Mouse (Mus musculus): ENCODE results near the gene Shpk. TPM values are rescaled to one million over a fixed set of nuclear protein-coding genes. Genes with fewer than 3 reads are reported as not detected.

Gene Shpk
- polyA plus RNA-seq, 1 experiment from 2014 or later = 2.8 TPM

DNA sequence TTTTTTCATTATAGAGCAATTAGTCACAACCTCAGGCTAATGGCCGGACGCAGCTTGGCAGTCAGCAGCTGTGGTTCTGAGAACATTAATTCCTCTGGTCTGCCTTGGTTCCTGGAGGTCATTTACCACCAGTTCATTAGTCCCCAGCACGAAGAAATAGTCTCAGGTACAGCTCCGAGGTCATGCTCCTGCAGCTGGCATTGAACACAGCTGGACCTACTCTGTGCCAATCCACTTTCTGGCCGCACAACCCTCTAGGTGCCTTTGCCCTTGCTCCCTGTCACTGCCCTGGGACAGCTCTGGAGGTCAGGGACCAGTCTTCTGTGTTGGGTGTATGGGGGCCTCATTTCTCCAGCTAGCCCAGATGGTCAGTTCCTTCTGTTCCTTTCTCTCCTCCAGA, 29.6 kb downstream of the Shpk start:
- H3K4me2 ChIP-seq = no peak overlapping the region
- no peaks in the 10 kb centered on the region for H3K9me3 ChIP-seq (replicated peaks)
- no peak overlapping the region for H3K4me3 ChIP-seq (replicated peaks)
- H3K9ac ChIP-seq = no peak overlapping the region
- H3K27ac ChIP-seq (replicated peaks) = no peak overlapping the region
- H3K36me3 ChIP-seq (replicated peaks) = no peaks in the 10 kb centered on the region
- 52% methylated on average over 5 of the region's 5 CpGs for WGBS (ENCODE audit: insufficient replicate concordance)
- H3K4me1 ChIP-seq (replicated peaks) = no peaks in the 10 kb centered on the region
- no peak for ATAC-seq (ENCODE audit: insufficient read depth)
- H3K27me3 ChIP-seq = no peaks in the 10 kb centered on the region

DNA sequence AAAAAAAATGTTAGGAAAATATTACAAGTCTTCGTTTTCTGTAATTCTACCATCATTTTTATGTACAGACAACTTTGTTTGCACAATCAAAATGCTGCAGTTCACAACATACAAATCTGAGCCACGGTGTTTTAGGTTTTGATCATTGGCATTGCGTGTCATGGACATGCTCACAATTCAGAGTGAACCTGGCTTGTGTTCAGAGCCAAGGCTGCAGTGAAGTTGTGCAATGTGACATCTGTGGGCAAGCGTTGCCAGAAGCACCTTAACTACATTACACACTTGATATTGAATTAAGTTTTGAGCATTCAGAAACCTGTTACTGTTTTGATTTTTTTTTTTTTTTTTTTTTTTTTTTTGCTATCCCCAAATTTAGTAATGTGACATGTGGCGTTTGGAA, 30.8 kb downstream of the Shpk start:
- H3K27ac ChIP-seq (replicated peaks) = no peak overlapping the region
- no peaks in the 10 kb centered on the region for H3K27me3 ChIP-seq
- 56% methylated on average over 5 of the region's 5 CpGs for WGBS (ENCODE audit: insufficient replicate concordance)
- H3K9me3 ChIP-seq (replicated peaks) = no peaks in the 10 kb centered on the region
- no peaks in the 10 kb centered on the region for H3K36me3 ChIP-seq (replicated peaks)
- H3K9ac ChIP-seq = no peak overlapping the region
- H3K4me3 ChIP-seq (replicated peaks) = no peak overlapping the region
- H3K4me1 ChIP-seq (replicated peaks) = no peaks in the 10 kb centered on the region
- H3K4me2 ChIP-seq = no peak overlapping the region
- no peak for ATAC-seq (ENCODE audit: insufficient read depth)

DNA sequence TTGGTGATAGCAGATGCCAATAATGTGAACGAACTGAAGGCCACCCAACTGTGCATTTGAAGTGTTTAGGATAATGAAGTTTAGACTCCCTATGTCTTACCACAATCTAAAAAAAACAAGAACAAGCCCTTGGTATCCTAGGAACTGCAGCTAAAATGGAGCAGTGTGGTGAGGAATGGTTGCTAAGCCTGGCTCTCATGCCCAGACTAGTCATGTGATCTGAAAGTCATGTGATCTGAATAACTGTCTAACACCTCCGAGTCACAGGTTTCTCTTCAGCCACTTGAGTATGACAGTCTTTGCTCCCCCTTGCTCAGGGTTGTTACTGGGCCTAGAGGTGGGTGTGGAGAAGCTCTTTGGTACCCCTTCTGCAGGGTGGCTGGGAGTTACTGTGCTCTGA, 33.3 kb downstream of the Shpk start:
- Histone ChIP-seq H3K4me3 (replicated peaks) (no peak overlapping the region), H3K27me3 (no peaks in the 10 kb centered on the region), H3K27ac (replicated peaks) (no peak overlapping the region), H3K9me3 (replicated peaks) (no peaks in the 10 kb centered on the region), H3K4me2 (no peak overlapping the region), H3K36me3 (replicated peaks) (no peaks in the 10 kb centered on the region), H3K4me1 (replicated peaks) (no peaks in the 10 kb centered on the region), H3K9ac (no peak overlapping the region)
- 39% methylated on average over 2 of the region's 2 CpGs for WGBS (ENCODE audit: insufficient replicate concordance)
- no peak for ATAC-seq (ENCODE audit: insufficient read depth)

DNA sequence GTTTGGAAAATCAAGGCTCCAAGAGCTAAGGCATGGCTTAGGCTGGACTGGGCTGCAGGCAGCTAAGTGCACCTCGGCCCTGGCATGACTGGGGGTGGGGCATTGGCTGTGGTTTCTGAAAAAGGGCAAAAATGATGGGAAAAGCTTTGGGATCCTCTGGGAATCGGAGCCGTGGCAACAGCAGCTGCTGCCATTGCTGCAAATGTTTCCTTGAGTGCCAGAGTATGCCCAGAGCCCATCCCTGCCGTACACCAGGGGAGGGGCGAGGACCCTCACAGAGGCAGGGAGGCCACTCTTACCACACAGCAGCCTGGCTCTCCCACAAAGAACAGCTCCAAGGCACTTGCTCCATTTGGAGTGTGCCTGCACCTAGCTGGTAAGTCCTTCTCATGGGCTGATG, 34.7 kb downstream of the Shpk start, which contains the start of gene Trpv1:
TSS of gene Trpv1 (plus strand) at position 301 of the 400 bp plus-strand sequence.
- WGBS (ENCODE audit: insufficient replicate concordance) = 51% methylated on average over 5 of the region's 5 CpGs
- Histone ChIP-seq H3K27me3 (no peaks in the 10 kb centered on the region), H3K4me1 (replicated peaks) (no peaks in the 10 kb centered on the region), H3K4me2 (no peak within 1 kb of the TSS), H3K36me3 (replicated peaks) (no peaks in the 10 kb centered on the region), H3K9ac (no peak within 1 kb of the TSS), H3K9me3 (replicated peaks) (no peaks in the 10 kb centered on the region), H3K4me3 (replicated peaks) (no peak within 1 kb of the TSS), H3K27ac (replicated peaks) (no peak within 1 kb of the TSS)
- no peak for ATAC-seq (ENCODE audit: insufficient read depth)

DNA sequence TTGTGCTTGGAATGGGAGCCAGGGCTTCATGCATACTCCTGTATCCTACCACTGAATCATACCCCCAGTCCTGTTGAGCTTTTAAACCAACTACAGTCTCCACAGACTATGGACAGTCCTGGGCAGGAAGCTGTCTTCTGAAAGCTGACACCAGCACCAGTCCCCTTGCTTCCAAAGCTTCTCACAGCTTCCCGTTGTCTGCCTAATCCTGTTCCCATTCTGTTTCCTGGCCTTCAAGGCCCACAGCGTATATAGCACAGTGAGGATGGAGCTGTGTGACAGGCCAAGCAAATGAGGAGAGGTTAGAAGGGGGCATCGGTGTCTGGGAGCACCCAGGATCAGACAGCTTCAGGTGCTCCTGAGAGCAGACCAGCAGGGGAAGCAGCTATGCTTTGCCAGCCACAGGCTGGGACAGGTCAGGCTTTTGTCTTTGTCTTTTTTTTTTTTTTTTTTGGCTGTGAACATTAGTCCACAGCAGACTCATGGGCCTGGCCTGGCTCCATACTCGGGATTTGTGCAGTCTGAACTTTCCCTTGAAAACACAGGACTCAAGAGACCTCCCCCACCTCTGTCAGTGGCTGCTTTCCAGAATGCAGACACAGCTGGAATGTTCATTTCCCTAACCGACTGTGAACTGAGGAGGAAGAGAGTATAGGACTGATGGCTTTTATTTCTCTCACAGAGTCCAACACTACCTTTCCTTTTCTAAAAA, 36.9 kb downstream of the Shpk start:
- WGBS (ENCODE audit: insufficient replicate concordance) = 20% methylated on average over 5 of the region's 5 CpGs
- ATAC-seq (ENCODE audit: insufficient read depth) = no peak
- H3K36me3 ChIP-seq (replicated peaks) = no peaks in the 10 kb centered on the region
- no peak overlapping the region for H3K9ac ChIP-seq
- no peak overlapping the region for H3K4me3 ChIP-seq (replicated peaks)
- H3K27ac ChIP-seq (replicated peaks) = no peak overlapping the region
- H3K9me3 ChIP-seq (replicated peaks) = no peaks in the 10 kb centered on the region
- no peaks in the 10 kb centered on the region for H3K4me1 ChIP-seq (replicated peaks)
- H3K4me2 ChIP-seq = no peak overlapping the region
- no peaks in the 10 kb centered on the region for H3K27me3 ChIP-seq

DNA sequence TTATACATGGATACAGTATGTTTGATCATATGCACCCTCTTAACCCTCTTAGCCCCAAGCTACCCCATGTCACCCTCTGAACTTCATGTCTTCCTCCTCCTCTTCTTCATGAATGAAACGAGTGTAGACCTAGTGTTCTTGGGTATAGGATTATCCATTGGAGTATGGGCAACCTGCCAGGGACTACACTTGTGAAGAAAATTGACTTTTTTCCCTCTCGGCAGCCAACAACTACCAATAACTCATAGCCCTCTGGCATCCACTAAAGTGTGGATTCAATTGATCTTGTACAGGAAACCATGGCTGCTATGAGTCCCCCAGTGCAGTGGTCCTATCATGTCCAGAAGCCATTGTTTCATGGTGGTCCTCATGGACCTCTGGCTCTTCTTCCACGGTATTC, 37.5 kb downstream of the Shpk start:
- no peak overlapping the region for H3K27ac ChIP-seq (replicated peaks)
- WGBS (ENCODE audit: insufficient replicate concordance) = 50% methylated on average over 3 of the region's 3 CpGs
- H3K27me3 ChIP-seq = no peaks in the 10 kb centered on the region

DNA sequence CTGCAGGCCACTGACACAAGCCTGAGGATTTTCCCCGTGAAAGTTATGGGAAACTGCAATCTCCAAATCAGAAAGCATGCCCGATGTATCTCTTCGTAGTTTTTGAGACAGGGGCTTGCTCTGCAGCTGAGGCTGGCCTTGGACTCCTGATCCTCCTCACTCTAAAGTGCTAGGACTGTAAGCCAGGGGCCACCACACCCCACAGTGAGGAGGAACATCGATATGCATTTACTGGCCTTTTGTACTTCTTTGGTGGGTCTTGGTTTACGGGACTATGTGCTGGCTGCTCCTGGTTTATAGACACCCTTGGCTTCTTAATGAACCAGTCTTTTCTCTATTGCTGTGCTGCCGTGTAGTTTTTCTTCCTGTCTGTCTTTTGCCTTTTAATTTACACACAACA, 42.9 kb downstream of the Shpk start:
- H3K4me2 ChIP-seq = no peak overlapping the region
- H3K36me3 ChIP-seq (replicated peaks) = no peaks in the 10 kb centered on the region
- H3K27ac ChIP-seq (replicated peaks) = no peak overlapping the region
- 69% methylated on average over 6 of the region's 6 CpGs for WGBS (ENCODE audit: insufficient replicate concordance)
- no peak overlapping the region for H3K9ac ChIP-seq
- ATAC-seq (ENCODE audit: insufficient read depth) = no peak
- H3K27me3 ChIP-seq = no peaks in the 10 kb centered on the region
- no peaks in the 10 kb centered on the region for H3K9me3 ChIP-seq (replicated peaks)
- no peak overlapping the region for H3K4me3 ChIP-seq (replicated peaks)
- H3K4me1 ChIP-seq (replicated peaks) = no peaks in the 10 kb centered on the region

More for the DNA sequence above, 37.5 kb downstream of the Shpk start:
- no peak for ATAC-seq (ENCODE audit: insufficient read depth)
- H3K4me2 ChIP-seq = no peak overlapping the region
- no peak overlapping the region for H3K4me3 ChIP-seq (replicated peaks)
- no peaks in the 10 kb centered on the region for H3K9me3 ChIP-seq (replicated peaks)
- no peaks in the 10 kb centered on the region for H3K4me1 ChIP-seq (replicated peaks)
- H3K36me3 ChIP-seq (replicated peaks) = no peaks in the 10 kb centered on the region
- no peak overlapping the region for H3K9ac ChIP-seq

DNA sequence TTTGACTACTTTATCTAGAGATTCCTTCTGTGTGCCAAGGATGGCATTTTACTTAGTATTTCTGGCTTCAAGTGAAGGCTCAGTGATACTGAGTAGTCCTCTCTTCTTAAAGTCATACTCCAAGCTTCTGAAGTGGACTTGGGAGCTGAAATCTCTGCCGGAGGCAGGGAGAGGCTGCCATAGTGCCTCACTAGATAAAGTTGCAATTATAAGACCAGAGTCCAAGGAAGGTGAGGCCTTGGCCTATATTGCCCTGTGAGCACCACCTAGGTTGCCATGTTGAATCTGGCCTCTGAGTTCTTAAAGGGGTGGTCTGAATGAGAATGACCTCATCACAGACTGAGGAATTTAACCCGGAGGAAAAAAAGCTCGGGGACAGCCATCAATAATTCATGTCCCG, 43.5 kb downstream of the Shpk start:
- Histone ChIP-seq H3K4me1 (replicated peaks) (no peaks in the 10 kb centered on the region), H3K4me2 (no peak overlapping the region), H3K9ac (no peak overlapping the region), H3K27ac (replicated peaks) (no peak overlapping the region), H3K4me3 (replicated peaks) (no peak overlapping the region), H3K27me3 (no peaks in the 10 kb centered on the region), H3K36me3 (replicated peaks) (no peaks in the 10 kb centered on the region), H3K9me3 (replicated peaks) (no peaks in the 10 kb centered on the region)
- 70% methylated on average over 4 of the region's 4 CpGs for WGBS (ENCODE audit: insufficient replicate concordance)
- ATAC-seq (ENCODE audit: insufficient read depth) = no peak

DNA sequence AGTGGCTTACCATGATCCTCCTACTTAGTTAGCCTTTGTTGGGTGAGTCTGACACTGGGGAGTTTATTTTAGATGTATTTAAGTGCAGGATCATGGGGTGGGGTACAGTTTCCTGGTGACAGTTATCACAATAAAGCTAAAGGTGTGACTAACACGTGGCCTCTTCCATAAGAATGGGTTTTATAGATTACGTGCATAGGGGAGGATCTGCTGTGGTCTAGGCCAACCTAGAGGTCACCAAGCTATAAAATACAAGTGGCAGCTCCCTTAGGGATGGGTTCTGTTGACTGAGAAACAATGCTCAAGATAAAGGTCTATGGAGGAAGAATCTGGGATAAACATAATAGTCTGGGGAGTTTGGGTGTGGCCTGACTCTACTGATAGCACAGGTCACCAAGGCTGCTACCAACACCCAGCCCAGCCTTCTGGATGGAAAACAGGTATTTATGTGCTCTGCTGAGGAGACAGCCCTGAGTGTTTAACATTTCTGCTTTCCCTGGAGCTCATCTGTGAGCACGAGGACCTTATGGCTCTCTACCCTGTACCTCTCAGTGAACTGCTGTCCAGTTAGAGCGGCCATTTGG, 58.2 kb downstream of the Shpk start:
- H3K9me3 ChIP-seq (replicated peaks) = no peaks in the 10 kb centered on the region
- no peak overlapping the region for H3K4me2 ChIP-seq
- 57% methylated on average over 4 of the region's 4 CpGs for WGBS (ENCODE audit: insufficient replicate concordance)
- no peaks in the 10 kb centered on the region for H3K36me3 ChIP-seq (replicated peaks)
- H3K4me1 ChIP-seq (replicated peaks) = no peaks in the 10 kb centered on the region
- no peak for ATAC-seq (ENCODE audit: insufficient read depth)
- no peak overlapping the region for H3K27ac ChIP-seq (replicated peaks)
- H3K9ac ChIP-seq = no peak overlapping the region
- no peak overlapping the region for H3K4me3 ChIP-seq (replicated peaks)
- H3K27me3 ChIP-seq = no peaks in the 10 kb centered on the region

DNA sequence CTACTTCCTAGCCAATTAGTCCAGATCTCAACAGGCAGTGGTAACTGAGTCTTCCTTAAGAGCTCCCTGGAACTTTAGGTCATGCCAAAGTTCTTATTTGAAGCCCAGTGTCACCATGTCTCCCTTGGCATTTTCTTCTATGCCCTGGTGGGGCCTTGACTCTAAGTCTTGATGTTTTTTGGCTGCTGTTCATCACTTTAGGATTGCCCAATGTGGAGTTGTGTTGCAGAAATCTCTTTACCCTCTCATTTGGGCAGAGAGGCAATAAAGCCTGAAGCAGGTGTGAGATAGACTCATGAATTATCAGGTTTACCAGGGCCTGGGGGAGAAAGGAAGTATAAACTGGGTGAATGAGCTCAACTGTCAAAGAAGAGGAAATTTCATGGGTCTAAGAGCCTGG, 59.4 kb downstream of the Shpk start:
- Histone ChIP-seq H3K4me1 (replicated peaks) (no peaks in the 10 kb centered on the region), H3K9ac (no peak overlapping the region), H3K36me3 (replicated peaks) (no peaks in the 10 kb centered on the region), H3K27ac (replicated peaks) (no peak overlapping the region), H3K27me3 (no peaks in the 10 kb centered on the region), H3K9me3 (replicated peaks) (no peaks in the 10 kb centered on the region), H3K4me2 (no peak overlapping the region), H3K4me3 (replicated peaks) (no peak overlapping the region)
- ATAC-seq (ENCODE audit: insufficient read depth) = no peak

DNA sequence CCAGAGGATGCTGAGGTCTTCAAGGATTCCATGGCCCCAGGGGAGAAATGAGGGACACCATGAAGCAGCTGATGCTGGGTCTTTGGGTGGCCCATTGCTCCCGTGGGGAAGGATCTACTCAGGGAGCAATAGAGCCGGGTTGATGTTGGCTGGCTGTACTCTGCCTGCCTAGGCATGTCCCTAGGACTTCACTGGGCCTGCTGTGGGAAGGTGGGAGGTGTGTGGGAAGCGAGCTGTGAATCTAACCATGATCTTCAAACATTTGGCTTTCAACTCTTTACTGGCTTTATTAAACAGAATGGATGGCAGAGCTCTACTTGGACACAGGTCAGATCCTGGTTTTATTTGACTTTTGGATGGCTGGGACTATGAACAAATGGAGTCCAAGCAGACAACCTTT, 61.2 kb downstream of the Shpk start:
- H3K27me3 ChIP-seq = no peaks in the 10 kb centered on the region
- no peak overlapping the region for H3K4me2 ChIP-seq
- 38% methylated on average over 3 of the region's 3 CpGs for WGBS (ENCODE audit: insufficient replicate concordance)
- no peaks in the 10 kb centered on the region for H3K4me1 ChIP-seq (replicated peaks)
- H3K4me3 ChIP-seq (replicated peaks) = no peak overlapping the region
- H3K9ac ChIP-seq = no peak overlapping the region
- H3K36me3 ChIP-seq (replicated peaks) = no peaks in the 10 kb centered on the region
- H3K27ac ChIP-seq (replicated peaks) = no peak overlapping the region
- ATAC-seq (ENCODE audit: insufficient read depth) = no peak
- no peaks in the 10 kb centered on the region for H3K9me3 ChIP-seq (replicated peaks)

DNA sequence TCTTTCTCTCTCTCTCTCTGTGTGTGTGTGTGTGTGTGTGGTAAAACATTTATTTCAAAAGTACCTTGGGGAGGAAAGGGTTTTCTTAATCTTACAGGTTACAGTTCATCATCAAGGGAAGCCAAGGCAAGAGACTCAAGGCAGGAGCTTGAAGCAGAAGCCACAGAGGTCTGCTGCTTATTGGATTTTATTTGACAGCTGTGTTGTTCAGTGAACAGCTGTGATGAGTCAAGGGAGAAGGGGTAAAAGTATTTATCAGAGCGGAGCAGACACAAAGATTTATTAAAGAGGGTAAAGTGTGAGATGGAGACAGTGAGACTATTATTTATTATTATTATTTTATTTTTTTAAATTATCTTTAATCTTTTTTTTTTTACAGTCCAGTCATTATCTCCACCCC, 62.1 kb downstream of the Shpk start:
- no peaks in the 10 kb centered on the region for H3K9me3 ChIP-seq (replicated peaks)
- H3K4me3 ChIP-seq (replicated peaks) = no peak overlapping the region
- no peaks in the 10 kb centered on the region for H3K36me3 ChIP-seq (replicated peaks)
- ATAC-seq (ENCODE audit: insufficient read depth) = no peak
- 82% methylated on average over 1 of the region's 1 CpGs for WGBS (ENCODE audit: insufficient replicate concordance)
- H3K4me2 ChIP-seq = no peak overlapping the region
- H3K4me1 ChIP-seq (replicated peaks) = no peaks in the 10 kb centered on the region
- H3K27ac ChIP-seq (replicated peaks) = no peak overlapping the region
- H3K27me3 ChIP-seq = no peaks in the 10 kb centered on the region
- no peak overlapping the region for H3K9ac ChIP-seq
